Mouse (Mus musculus) mature B cell (primary cell): ENCODE results near the gene Syde2.

Experiments used
- in situ Hi-C: fragments of 300-500 bp; cut with MboI; formaldehyde crosslinking; loops from 2 replicates; pipeline ENCODE4 v1.14.3; 2019

The Syde2 gene

DNA sequence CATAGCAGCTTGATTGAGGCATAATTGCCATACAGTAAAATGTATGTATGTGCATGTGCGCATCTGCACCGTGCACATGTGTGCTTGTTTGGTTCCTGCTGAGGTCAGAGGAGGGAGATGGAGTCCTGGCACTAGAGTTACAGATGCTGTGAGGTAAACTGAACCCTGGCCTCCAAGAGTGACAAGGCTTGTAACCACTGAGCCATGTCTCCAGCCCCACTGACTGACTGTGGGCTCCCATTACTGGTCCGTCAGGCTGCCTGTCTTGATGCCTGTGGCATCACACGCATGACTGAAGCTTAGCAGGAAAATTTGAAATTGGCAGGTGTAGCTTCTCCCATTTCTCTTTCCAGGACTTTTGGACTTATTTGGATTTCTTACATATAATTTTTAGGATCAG lies 23.1 kb downstream of the Syde2 start:
- in situ Hi-C loops: no loop called here

DNA sequence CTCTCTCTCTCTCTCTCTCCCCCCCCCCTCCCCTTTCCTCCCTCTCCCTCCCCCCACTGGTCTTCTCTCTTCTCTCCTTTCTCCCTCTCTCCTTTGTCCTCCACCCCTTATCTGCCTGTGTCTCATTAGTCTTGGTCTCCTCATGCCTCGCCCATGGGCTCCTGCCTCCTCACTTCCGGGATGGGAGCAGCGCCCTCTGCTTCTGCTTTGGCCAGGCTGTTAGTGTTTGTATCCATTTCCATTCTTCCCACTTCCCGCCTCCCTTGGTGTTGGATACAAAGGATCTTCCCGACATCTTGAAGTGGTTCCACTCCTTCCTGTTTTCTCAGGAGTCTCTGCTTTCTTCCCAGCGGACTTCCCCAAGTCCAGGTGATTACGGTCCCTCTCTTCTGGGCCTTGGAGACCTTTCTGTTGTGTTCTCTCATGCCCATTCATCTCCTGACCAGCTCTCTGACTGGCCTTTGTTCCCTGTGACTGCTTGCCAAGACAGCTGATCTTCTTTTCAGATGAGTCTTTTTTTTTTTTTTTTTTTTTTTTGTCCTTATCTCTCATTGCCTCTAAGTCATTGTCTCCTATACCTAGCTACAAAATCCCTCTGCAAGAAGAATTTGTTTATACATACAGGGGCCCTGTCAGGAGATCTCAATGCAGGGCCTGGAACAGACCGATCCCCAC lies 24.0 kb downstream of the Syde2 start:
- in situ Hi-C loops: no loop called here

DNA sequence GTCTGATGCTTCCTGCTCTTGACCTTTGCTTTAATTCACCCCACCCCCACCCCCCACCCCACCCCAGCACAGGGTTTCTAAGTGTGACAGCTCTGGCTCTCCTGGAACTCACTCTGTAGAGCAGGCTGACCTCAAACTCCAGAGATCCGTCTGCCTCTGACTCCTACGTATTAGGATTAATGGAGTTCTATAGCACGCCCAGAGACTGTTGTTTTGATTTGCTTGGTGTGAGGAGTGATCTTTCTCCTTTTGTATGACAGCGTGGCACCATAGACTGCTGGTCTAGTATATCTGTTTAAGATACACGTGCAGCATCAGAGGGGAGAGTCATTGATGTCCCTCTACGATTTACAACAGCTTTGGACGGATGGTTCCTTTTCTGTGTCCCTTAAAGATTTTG lies 25.8 kb downstream of the Syde2 start:
- in situ Hi-C loops: no loop called here

DNA sequence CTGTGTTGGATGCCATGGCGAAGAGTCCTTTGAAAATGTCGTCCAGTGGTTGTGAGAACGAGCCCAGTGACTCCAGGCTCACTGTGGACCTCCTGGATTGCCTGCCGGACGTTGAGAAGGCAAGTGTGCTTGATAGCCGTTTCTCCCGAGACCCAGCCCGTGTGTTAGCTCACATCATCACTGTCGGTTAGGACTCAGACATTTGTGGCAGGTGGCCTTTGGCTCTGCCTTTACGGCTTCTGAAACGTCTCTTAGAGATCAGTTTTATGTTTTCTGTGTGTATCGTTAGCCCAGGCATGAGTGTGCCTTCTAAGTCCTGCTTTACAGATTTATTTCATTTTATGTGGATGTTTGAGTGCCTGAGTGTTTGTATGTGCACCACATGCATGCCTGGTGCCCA lies 26.7 kb downstream of the Syde2 start:
- in situ Hi-C loops: no loop called here

DNA sequence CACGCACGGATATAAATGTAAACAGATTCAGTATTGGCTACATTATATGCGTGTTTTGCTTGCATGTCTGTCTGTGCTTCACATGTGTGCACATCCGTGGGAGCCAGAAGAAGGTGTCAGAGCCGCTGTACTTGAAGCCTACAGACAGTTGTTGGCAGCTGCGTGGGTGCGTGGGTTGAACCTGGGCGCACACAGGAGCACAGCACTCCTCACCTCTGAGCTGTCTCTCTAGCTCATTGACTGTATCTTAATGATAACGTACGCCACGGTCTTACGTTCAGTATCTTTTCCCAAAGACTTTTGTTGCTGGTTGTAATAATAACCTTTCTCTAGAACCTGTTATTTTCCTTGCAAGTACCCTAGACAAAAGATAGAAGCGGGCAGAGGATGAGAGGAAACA lies 29.3 kb downstream of the Syde2 start:
- in situ Hi-C loops: no loop called here

DNA sequence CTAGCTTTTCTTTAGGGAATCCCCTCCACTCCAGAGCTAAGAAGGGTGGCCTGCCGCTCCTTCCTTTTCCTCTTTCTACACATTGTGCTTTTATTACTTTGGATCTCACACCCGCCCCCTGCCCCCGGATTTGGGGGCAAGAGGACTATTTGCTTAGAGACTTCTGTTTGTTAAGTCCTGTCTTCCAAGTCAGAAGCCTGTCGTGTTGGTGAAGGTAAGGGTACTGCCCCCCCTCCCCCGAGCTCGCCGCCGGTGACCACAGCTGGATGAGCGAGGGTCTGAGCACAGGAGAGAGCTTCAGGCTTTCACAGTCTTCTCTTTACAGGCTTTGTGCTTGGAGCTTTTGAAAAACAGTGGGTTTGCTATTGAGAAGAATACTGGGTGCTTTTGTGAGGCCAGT lies 29.9 kb downstream of the Syde2 start:
- in situ Hi-C loops: no loop called here

DNA sequence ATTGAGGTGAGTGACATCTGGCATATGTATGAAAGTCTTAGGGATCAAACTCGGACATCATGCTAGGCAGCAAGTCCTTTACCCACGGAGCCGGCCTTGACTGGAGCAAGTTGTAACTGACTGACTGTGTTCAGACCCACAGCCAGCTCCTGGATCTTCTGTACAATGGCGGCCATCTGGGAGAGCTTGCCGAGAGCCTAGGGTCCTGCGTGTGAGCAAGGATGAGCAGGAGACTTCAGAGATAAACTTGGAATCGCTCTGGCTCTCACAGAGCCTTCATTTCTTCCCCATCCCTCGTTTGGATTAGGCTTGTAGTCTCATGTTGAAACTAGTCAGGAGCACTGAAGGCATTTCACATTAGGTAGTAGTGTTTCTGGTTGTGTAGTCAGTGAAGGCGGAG lies 34.6 kb downstream of the Syde2 start:
- in situ Hi-C loops: no loop called here

DNA sequence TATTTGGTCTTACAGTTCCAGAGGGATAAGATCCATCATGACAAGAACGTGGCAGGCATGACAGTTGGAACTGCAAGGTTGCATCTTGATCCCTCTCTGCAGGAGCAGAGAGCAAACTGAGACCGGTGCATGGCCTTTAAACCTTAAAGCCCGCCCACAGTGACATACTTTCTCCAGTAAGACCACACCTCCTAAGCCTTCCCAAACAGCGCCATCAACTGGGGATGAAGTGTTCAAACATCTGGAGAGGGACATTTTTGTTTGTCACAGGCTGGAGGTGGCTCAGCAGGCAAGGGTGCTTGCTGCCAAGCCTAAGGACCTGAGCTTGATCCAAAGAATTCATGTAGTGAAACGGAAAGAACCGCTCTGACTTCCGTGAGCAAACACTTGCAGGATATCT lies 37.1 kb downstream of the Syde2 start:
- in situ Hi-C loops: no loop called here

DNA sequence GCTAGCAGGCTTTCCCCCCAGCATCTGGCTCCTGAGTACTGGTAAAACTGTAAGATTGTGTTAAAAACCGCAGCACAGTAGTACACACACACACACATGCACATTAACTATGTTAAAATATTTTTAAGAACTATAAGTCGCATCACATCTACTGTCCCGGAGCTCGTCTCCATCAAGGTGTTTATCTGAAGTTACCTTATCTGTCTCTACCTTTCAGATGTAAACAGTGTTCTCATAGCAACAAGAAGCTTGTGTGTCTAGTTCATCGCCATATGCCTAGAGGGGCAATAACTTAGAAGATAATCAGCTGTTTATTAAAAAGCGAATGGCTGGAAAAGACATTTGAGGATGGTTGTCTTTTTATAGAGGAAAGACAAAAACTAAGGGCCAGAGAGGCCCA lies 37.8 kb downstream of the Syde2 start:
- in situ Hi-C loops: no loop called here

DNA sequence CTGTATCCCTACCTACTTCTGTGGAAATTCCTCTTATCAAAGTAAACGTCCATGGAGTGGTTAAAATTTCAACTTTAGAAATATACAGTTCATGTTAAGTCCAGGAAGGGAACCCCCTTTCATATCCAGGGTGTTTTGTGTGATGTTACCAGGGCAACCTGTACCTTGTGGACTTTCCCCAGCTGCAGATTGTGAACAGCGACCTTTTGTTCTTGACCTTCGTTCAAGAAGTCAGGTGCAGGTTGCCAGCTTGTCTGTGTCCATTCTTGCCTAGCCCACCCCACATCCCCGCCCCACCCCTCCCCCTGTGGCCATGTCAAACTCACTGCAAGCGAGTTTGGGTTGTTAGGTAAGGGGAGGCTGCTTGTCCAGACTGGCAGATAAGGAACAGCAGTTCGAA lies 39.4 kb downstream of the Syde2 start:
- in situ Hi-C loops: no loop called here

DNA sequence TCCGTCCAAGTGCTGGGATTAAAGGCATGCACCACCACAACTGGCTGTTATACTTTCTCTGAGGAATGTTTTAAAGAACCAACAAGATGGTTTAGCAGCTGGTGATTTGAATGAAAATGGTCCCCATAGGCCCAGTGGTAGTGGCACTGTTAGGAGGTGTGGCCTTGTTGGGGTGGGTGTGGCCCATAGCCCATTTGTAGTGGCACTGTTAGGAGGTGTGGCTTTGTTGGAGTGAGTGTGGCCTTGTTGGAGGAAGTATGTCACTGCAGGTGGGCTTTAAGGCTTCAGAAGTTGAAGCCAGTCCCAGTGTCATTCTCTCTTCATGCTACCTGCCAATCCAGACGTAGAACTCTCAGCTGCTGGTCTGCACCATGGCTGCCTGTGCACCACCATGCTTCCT lies 40.7 kb downstream of the Syde2 start:
- in situ Hi-C loops: no loop called here

DNA sequence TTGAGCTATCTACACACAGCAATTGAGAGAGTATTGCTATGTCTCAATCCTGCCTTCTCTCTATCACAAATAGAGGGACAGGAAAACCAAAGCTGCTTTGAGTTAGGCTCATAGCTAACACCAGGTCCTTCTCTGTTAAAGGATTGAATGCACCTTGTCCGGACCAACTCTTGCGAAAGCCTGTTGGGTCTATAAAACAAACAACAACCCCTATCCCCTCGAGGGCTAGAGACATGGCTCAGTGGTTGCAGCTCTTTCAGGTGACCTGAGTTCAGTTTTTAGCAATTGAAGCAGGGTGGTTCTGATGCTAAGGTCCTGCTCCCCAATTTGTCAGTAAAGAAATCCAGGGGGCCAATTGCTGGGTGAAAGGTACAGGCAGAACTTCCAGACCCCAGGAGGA lies 41.6 kb downstream of the Syde2 start:
- in situ Hi-C loops: no loop called here

DNA sequence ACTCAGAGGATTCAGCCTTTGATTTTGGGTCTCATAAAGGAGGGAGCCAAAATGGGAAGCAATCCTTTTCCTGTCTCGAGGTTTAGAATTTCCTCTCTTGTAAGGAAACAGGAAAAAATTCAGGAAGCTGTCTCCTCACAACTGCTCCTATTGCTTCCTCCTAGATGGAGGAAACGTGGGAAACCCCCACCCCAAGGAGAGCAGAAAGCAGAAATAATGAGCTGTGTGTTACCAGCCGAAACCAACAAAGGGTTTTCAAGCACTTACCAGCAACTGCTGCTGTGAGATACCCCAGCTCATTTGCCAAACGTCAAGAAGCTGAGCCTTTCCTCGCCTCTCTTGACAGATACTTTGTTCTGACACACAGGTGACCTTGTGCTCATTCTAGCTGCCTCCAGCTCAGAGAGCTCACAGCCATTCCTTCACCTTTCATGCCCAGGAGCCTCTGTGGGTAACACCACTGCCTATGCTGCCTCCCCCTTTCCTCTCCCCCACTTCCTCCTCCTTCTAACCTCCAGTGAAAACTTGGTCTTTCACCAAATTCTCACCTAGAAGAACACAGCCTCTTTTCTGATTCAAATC lies 42.7 kb downstream of the Syde2 start:
- in situ Hi-C loops: no loop called here

DNA sequence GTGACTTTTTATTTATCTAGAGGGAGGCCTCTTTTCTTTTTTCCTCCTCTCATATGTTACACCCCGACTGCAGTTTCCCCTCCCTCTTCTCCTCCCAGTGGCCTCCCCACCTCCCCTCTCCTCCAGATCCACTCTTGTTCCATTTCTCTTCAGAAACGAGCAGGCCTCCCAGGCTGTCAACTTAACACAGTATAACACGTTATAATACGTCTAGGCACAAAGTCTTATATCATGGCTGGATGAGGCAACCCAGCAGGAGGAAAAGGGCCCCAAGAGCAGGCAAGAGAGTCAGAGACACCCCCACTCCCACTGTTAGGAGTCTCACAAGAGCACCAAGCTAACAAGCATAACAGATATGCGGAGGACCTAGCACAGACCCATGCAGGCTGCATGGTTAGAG lies 45.3 kb downstream of the Syde2 start:
- in situ Hi-C loops: no loop called here

DNA sequence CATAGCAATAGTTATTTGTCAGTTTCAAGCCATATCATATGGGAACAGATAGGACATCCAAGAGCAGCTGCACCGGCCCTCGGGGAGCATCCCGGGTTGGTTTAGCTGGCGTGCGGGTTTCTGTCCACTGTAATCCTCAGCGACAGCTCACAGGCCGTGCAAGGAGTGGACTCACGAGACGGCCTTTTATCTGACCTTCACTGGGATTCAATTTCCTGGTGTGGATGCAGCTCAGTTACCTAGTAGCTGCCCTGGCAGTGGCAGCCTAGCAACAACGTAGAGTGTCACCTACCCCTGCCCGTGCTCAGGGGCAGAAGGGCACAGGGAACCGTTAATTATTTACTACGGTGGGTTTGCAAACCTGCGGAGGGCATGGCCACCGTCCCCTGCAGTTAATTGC lies 50.2 kb downstream of the Syde2 start:
- in situ Hi-C loops: no loop called here

DNA sequence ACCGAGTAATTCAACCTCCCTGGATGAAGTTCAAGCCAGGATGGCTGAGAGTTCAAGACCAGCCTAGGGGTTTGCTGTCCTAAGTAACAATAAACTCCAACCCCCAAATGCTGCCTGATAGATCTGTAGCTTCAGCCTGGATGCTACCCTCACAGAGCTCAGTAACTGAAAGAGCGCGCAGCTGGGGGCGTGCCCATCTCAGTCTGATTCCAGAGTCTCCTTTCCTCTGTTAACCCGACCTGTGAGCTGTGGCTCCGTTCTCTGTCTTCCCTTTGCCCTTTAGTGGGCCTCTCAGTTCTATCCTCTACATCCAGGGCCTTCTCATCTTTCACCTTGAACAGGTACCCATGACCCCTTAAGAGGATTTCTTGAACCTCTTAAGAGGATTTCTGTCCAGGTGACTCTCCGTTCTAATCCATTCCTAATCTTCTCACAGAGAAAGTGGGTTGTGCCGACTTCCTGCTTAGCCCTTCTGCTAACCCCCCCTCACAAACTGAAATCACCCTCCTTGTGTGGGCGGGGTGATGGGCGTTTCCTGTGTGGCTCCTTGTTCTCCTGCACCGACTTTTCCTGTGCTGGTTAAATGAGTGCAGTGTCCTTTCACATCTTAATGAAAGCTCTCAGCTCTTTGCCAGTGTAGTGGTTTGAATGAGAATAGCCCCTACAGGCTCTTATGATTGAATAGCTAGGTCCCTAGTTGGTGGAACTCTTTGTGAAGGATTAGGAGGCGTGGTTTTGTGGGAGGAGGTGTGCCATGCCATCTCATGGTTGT lies 51.6 kb downstream of the Syde2 start:
- in situ Hi-C loops: no loop called here

DNA sequence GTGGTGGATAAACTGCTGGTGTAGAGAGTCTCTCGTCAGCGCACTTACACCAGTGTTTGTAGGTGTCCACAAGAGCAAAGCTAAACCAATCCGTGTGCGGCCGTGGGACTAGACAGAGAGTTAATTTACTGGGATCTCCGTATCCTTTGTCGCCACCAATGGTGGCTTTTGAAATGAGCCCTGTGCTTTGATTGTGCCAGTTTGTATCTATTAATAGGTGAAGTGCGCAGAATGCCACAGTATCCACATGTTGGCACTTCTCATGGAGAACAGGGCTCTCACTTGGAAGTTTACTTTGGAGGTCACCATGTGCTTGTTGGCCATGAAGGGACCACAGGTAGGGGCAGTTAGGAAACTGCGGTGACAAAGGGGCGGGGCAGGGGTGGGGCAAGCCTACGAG lies 53.7 kb downstream of the Syde2 start:
- in situ Hi-C loops: no loop called here

DNA sequence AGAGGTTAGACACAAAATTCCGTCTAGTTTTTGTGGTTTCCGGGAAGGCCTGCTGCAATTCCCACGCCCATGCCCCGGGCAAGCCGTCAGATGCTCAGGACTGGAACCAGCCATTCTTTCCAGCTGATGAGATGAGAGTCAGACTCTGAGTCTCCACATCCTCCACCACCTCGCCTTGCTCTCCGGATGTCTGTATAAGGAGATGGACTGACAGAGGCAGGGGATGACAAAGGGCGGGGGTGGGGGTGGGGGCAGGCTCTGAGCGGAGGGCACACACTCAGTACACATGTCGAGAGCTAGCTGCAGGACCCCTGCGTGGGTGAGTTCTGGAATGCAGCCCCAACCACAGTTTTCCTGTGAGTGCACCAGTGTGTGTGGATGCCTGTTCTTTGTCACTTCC lies 57.3 kb downstream of the Syde2 start:
- in situ Hi-C loops: no loop called here

DNA sequence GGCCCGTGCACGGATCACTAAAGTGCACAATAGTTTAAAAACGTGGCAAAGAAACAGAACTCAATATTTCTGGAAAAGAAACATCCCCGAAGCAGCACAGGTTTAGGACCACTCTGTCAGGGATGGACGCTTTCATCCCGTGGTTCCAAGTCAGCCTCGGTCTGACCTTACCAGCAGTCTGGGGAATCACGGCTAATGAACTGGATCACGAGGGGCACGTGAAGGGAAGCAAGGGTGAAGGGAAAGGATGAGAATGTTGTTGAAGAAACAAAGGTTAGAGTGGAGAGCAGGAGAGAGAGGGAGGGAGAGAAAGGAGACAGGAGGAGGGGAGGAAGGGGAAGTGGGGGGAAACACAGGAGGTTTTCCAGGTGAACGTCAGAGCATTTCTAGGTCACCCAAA lies 58.4 kb downstream of the Syde2 start:
- in situ Hi-C loops: no loop called here

DNA sequence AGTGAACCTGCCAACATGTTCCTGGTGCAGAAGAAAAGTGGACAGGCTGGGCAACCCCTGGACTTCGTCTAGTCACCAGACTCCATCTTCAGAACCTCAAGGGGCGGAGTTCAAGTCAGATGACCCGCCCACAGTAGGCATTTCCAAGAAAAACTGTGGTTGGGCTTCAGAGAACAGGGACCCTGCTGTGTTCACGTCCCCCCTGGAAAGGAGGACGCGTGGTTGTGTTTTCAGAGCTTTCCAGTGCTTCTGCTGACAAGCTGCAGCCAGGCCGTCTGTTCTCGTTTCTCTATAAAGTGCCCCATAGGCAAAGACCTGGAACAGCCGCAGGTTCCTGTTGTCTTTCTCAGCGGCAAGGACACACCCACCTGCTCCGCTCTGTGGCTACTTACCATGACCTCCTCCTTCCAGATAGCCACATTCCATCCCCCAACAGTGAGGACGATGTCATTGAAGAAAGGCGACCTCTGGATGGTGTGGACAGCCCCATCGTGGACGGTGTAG lies 60.1 kb downstream of the Syde2 start:
- in situ Hi-C loops: no loop called here

DNA sequence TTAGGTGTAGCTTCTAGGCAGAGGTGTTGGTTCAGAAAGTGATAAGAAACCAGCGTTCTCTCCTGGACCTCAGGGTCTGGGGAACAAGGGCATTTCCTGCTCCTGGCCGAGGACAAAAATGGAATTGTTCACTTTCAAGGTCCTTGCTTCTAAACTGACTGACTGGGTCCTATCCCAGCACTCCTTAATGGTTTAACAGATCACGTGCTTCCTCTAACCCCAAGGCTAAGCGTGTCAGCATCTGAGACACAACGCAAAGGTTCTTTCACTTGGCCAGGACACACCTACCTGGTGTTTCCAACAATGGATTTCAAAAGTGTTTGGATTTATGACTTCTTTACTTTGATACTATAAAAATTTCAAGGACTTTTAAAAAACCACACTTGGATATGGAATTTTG lies 62.3 kb downstream of the Syde2 start:
- in situ Hi-C loops: no loop called here

DNA sequence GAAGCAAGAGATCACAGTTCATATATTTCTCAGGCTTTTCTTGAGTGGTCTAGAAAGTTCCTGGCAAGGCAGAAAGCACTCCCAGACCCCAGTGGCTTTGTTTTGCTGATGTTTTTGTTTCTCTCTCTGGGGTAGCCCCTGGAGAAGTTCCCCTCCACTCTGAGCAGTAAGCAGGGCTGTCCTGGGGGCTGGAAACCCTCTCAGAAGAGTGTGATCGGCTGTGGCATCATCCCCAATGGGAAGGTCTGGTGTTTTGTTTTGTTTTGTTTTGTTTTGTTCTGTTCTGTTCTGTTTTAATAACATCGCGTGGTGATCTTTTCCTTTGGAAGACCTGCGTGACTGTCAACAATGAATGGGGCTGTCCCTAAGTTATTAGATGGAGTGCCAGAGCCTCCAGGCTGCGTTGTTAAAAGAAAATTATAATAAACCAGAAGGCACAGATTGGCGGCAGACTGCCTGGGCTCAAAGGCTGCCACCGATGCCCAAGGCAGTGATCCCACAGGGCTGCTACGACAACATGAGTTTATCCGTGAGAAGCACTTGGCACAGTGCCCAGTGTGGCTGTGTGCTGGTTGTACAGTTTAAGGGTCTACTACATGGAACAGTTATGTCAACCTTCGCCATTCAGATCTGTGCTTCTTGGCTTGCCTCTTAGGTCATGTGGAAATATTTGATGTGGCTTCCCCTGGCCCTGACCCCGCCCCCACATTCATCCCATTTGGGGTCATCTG lies 63.8 kb downstream of the Syde2 start:
- in situ Hi-C loops: no loop called here
